Mouse (Mus musculus) CH12.LX (cell line): ENCODE data around the gene Dusp16.

Experiments
- CTCF ChIP-seq, 2 experiments: IDR thresholded peaks in 1 of 2; conservative IDR thresholded peaks in 1 of 2; 2 replicates each; pipeline ENCODE4 v1.5.1; 2011 to 2012; ENCODE audit warnings: low read depth in 2 of 2, low read length in 2 of 2, improper control_type of control experiment in 1 of 2, inconsistent platforms in 1 of 2, mild to moderate bottlenecking in 1 of 2, moderate library complexity in 1 of 2
- MAFK ChIP-seq: IDR thresholded peaks from 2 replicates; pipeline ENCODE4 v1.6.1; 2011; ENCODE audit warnings: low read length, improper control_type of control experiment; ENCODE audit not compliant: insufficient replicate concordance
- POLR2A ChIP-seq: IDR thresholded peaks from 2 replicates; pipeline ENCODE4 v1.6.1; 2011; ENCODE audit warnings: low read depth, mild to moderate bottlenecking, improper control_type of control experiment, low read length
- POLR2AphosphoS2 ChIP-seq: IDR thresholded peaks from 2 replicates; pipeline ENCODE4 v1.6.1; 2011; ENCODE audit warnings: low read depth, low read length, improper control_type of control experiment
- RAD21 ChIP-seq: IDR thresholded peaks from 2 replicates; pipeline ENCODE4 v1.6.1; 2011; ENCODE audit warnings: low read depth, mild to moderate bottlenecking, low read length, improper control_type of control experiment, moderate library complexity

DNA sequence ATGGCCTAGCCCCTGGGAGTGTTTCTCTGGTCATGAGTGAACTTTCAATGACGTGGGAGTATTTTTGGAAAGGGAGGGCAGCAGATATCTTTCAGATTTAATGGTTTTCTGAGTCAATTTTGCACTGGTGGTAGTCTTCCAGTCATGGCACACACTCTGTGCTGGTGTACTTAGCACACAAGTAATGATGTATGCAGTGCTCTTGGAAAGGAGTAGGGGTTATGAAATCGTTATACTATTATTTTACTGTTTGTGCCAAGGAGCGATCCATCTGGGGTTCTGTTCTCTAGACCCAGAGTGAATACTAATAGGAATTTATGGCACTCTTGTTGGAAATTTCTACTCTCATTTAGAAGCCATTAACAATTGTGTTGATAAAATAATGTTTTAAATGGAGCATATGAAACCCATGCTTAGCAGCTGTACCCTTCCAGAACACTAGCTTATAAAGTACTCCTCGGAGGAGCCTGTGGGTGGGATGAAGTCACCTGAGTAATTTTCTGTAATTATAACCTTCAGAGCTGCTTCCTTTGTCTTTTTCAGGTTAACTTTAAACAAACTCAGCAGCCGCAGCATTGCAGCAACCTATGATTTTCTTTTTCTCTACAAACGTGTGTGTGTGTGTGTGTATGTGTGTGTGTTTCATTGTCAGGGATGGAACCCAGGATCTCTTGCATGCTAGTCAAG lies 123.1 kb downstream of the Dusp16 start:
- TF ChIP-seq POLR2AphosphoS2, result no peak
- no peak for TF ChIP-seq CTCF (conservative IDR thresholded peaks at IDR 0.05 in 1 of 2, IDR thresholded peaks at IDR 0.05 in 1 of 2; ENCODE audit: low read depth in 2 of 2, low read length in 2 of 2)
- no peak for TF ChIP-seq RAD21
- no peak for TF ChIP-seq MAFK
- TF ChIP-seq POLR2A, result no peak
